Mouse (Mus musculus) G1E (cell line): Measurements from ENCODE around the gene P3h2.

ENCODE experiments used
- CTCF ChIP-seq: IDR thresholded peaks from 2 replicates; pipeline ENCODE4 v1.5.1; 2012; ENCODE audit warnings: low read depth, low read length, inconsistent platforms, mixed read lengths
- GATA1 ChIP-seq: IDR thresholded peaks from 2 replicates; pipeline ENCODE4 v1.6.1; 2012; ENCODE audit warnings: borderline replicate concordance, low read length, inconsistent platforms, mixed read lengths
- GATA2 ChIP-seq: IDR thresholded peaks from 2 replicates; pipeline ENCODE4 v1.6.1; 2012; ENCODE audit warnings: low read depth, low read length, inconsistent platforms, borderline replicate concordance
- TAL1 ChIP-seq: conservative IDR thresholded peaks from 2 replicates; pipeline ENCODE4 v1.6.1; 2012; ENCODE audit warnings: low read depth, low read length, inconsistent platforms, mixed read lengths

GRCm38 (mm10) chr16:26023352-26023751 lies 82.2 kb downstream of the P3h2 start:
- TF ChIP-seq CTCF (no peak), GATA1 (no peak), GATA2 (no peak), TAL1 (no peak)
